20 mouse cellular contexts compared by ENCODE assay signal in genomic region chr14:34948249-34948648, GRCm38 (mm10).
A peak's percentile ranks its signal among the peaks of the same experiment; 100 is the strongest.
DNase-seq lines count a peak whose midpoint lies in the region; ATAC-seq and TF ChIP-seq lines count a peak whose summit lies in the region.
"Had no signal": no experiment of that assay in that cellular context is flagged by ENCODE, and none has a peak within 500 bp of the region (broad histone marks: within the 10 kb centered on the region; RNA-seq: fewer than 3 reads in every experiment).

No protein-coding gene starts in this region.

- no peak overlapping the region for H3K27ac ChIP-seq in ES-E14 (ENCODE audit: insufficient read depth, low read depth, low read length, poor library complexity, severe bottlenecking)
- H3K27ac ChIP-seq in midbrain, embryonic 16.5 days (ENCODE audit: low read length), result no peak overlapping the region
- H3K27ac ChIP-seq: embryonic facial prominence, embryonic 10.5 days; forebrain, embryonic 13.5 days had no signal

- no peaks in the 10 kb centered on the region for H3K4me1 ChIP-seq in ES-E14 (ENCODE audit: control insufficient read depth in 2 of 2, insufficient read depth in 2 of 2, low read length in 2 of 2, poor library complexity in 1 of 2)
- H3K4me1 ChIP-seq in midbrain, embryonic 16.5 days (ENCODE audit: control insufficient read depth, insufficient read depth, low read length), result peaks cover 14% of the 10 kb centered on the region
- H3K4me1 ChIP-seq: embryonic facial prominence, embryonic 10.5 days had no signal

- H3K4me3 ChIP-seq in ES-E14 (ENCODE audit: insufficient read depth in 1 of 2, low read depth in 1 of 2, low read length in 2 of 2, poor library complexity in 1 of 2, severe bottlenecking in 1 of 2), result no peak overlapping the region
- H3K4me3 ChIP-seq in midbrain, embryonic 16.5 days (ENCODE audit: low read depth, low read length), result no peak overlapping the region
- H3K4me3 ChIP-seq: embryonic facial prominence, embryonic 10.5 days; forebrain, embryonic 13.5 days had no signal

- ATAC-seq in midbrain, embryonic 16.5 days, result no peak
- ATAC-seq: activated CD4-positive, CD25-positive, alpha-beta regulatory T cell, adult 4 months; forebrain, embryonic 13.5 days; forebrain, postnatal 0 days; hindbrain, embryonic 16.5 days; inflammation-experienced regulatory T-cells, adult 6 months; intestine, postnatal 0 days had no signal

- in situ Hi-C loops in ES-E14 (cut with MboI; ENCODE audit: low sequenced_read_pairs in 2 of 2, unreplicated experiment in 2 of 2), result no loop called here

- no peaks in the 10 kb centered on the region for H3K36me3 ChIP-seq in ES-E14 (ENCODE audit: control insufficient read depth, insufficient read depth, low read length, poor library complexity, severe bottlenecking)
- no peaks in the 10 kb centered on the region for H3K36me3 ChIP-seq in midbrain, embryonic 16.5 days (ENCODE audit: control insufficient read depth, insufficient read depth, low read length)
- H3K36me3 ChIP-seq: embryonic facial prominence, embryonic 10.5 days; G1E had no signal

- H3K9ac ChIP-seq in ES-E14 (ENCODE audit: insufficient read depth, low read depth, low read length, poor library complexity, severe bottlenecking), result no peak overlapping the region
- H3K9ac ChIP-seq in midbrain, embryonic 16.5 days (ENCODE audit: low read depth, low read length), result no peak overlapping the region
- H3K9ac ChIP-seq: forebrain, embryonic 13.5 days; forebrain, postnatal 0 days had no signal

- no peak overlapping the region for H3K4me2 ChIP-seq in midbrain, embryonic 16.5 days (ENCODE audit: low read length)
- H3K4me2 ChIP-seq: forebrain, embryonic 13.5 days had no signal

- H3K27me3 ChIP-seq in midbrain, embryonic 16.5 days (ENCODE audit: control insufficient read depth, insufficient read depth, low read depth, low read length), result no peaks in the 10 kb centered on the region
- H3K27me3 ChIP-seq: CH12.LX; forebrain, embryonic 13.5 days had no signal

- WGBS in midbrain, embryonic 16.5 days, result 87% methylated on average over 6 of the region's 6 CpGs

- peak; percentile 7 for DNase-seq in adrenal gland, postnatal 36 days
- DNase-seq in adrenal gland, adult 2 months, result no peak
- peak; percentile 58 to 61 for DNase-seq in kidney, postnatal 4 days
- no peak for DNase-seq in kidney, adult 18-20 months
- DNase-seq in ES-E14 (ENCODE audit: low read depth, low spot score), result peak; percentile 34
- peak; percentile 33 for DNase-seq in forelimb bud, embryonic 11.5 days (ENCODE audit: low read depth, low spot score)
- DNase-seq: cerebellum, adult 2 months; cerebellum, postnatal 10 days; forebrain, postnatal 0 days; gastrocnemius, postnatal 36 days; heart, postnatal 14 days had no signal

- H3K9me3 ChIP-seq in ES-E14 (ENCODE audit: control insufficient read depth, insufficient read depth, low read depth, low read length), result no peaks in the 10 kb centered on the region
- no peaks in the 10 kb centered on the region for H3K9me3 ChIP-seq in midbrain, embryonic 16.5 days (replicated peaks; ENCODE audit: control insufficient read depth, low read length, poor library complexity, severe bottlenecking)
- H3K9me3 ChIP-seq: embryonic facial prominence, embryonic 10.5 days; forebrain, embryonic 13.5 days had no signal

TF ChIP-seq in ES-E14, 5 proteins besides CTCF, POLR2A, EP300 and RAD21:
- no peak for TF ChIP-seq HCFC1 (IDR thresholded peaks at IDR 0.05; ENCODE audit: borderline replicate concordance, insufficient read depth, low read length)
- no peak for TF ChIP-seq CHD2 (IDR thresholded peaks at IDR 0.05; ENCODE audit: low read depth, low read length)
- TF ChIP-seq MAFK (IDR thresholded peaks at IDR 0.05; ENCODE audit: insufficient read depth, low read depth, low read length), result no peak
- TF ChIP-seq ZC3H11A (IDR thresholded peaks at IDR 0.05; ENCODE audit: borderline replicate concordance, low read depth, low read length), result no peak
- no peak for TF ChIP-seq ZNF384 (IDR thresholded peaks at IDR 0.05; ENCODE audit: low read depth, low read length)

Comparison
In these comparisons a context has a peak if more than half of its experiments do, and no peak if none do; other contexts are left out.
1. DNase-seq: peak in adrenal gland, postnatal 36 days (2 of 2), kidney, postnatal 4 days (2 of 2), ES-E14 (single experiment) and forelimb bud, embryonic 11.5 days (single experiment); none in adrenal gland, adult 2 months (single experiment) and kidney, adult 18-20 months (single experiment).